8 mouse cellular contexts compared by ENCODE assay signal in genomic region chr17:24529007-24529451, GRCm38 (mm10). TPM values are rescaled to one million over a fixed set of nuclear protein-coding genes. Genes with fewer than 3 reads are reported as not detected.
DNase-seq lines count a peak whose midpoint lies in the region; ATAC-seq and TF ChIP-seq lines count a peak whose summit lies in the region.

No protein-coding gene starts in this region.

- no peak for ATAC-seq in lung, embryonic 14.5 days (ENCODE audit: insufficient read depth)

- H3K79me3 ChIP-seq in C2C12 (ENCODE audit: low read depth) = peaks cover 48% of the 10 kb centered on the region

- H3K27me3 ChIP-seq in C2C12 (ENCODE audit: control insufficient read depth, insufficient read depth, insufficient read length) = no peaks in the 10 kb centered on the region
- no peaks in the 10 kb centered on the region for H3K27me3 ChIP-seq in cerebellum, adult 2 months (ENCODE audit: control insufficient read depth, insufficient read depth, low read length)
- H3K27me3 ChIP-seq in lung, embryonic 14.5 days (ENCODE audit: insufficient read depth, low read length) = no peaks in the 10 kb centered on the region

- H3ac ChIP-seq in C2C12 (ENCODE audit: control insufficient read depth, insufficient read length, low read depth) = peak overlapping the region; percentile 77

- no peak for TF ChIP-seq POLR2A in cerebellum, adult 2 months (IDR thresholded peaks at IDR 0.05; ENCODE audit: borderline replicate concordance, insufficient read depth, low read length)

- H3K9me3 ChIP-seq in lung, embryonic 14.5 days (ENCODE audit: low read depth, low read length) = no peaks in the 10 kb centered on the region

- H3K4me1 ChIP-seq in cerebellum, adult 2 months (ENCODE audit: control insufficient read depth, insufficient read depth, low read length) = peaks cover 29% of the 10 kb centered on the region
- H3K4me1 ChIP-seq in lung, embryonic 14.5 days (ENCODE audit: insufficient read depth) = peaks cover 16% of the 10 kb centered on the region

- peaks cover 55% of the 10 kb centered on the region for H3K79me2 ChIP-seq in C2C12 (ENCODE audit: control insufficient read depth, insufficient read depth)

- peaks cover 27% of the 10 kb centered on the region for H3K36me3 ChIP-seq in C2C12 (ENCODE audit: control insufficient read depth, insufficient read depth)
- peaks cover 28% of the 10 kb centered on the region for H3K36me3 ChIP-seq in lung, embryonic 14.5 days (ENCODE audit: insufficient read depth)

- 2% methylated on average over 4 of the region's 4 CpGs for WGBS in cerebellum, adult 2 months
- under 1% methylated on average over 4 of the region's 4 CpGs for WGBS in lung, embryonic 14.5 days

- peak overlapping the region; percentile 44; the same call in 1 of the 2 replicates for H3K27ac ChIP-seq in cerebellum, adult 2 months (ENCODE audit: insufficient read depth, low read length)
- peak overlapping the region; percentile 84 for H3K27ac ChIP-seq in lung, embryonic 14.5 days (ENCODE audit: low read depth)

- peak; percentile 56 for TF ChIP-seq CTCF in C2C12 (IDR thresholded peaks at IDR 0.05; ENCODE audit: control insufficient read depth, insufficient read depth, insufficient read length)
- peak; percentile 94 for TF ChIP-seq CTCF in cerebellum, adult 2 months (IDR thresholded peaks at IDR 0.05; ENCODE audit: borderline replicate concordance, insufficient read depth, low read depth, low read length)
- peak; percentile 92 for TF ChIP-seq CTCF in lung, embryonic 14.5 days (IDR thresholded peaks at IDR 0.05; ENCODE audit: low read depth)

- H3K4me3 ChIP-seq in C2C12 (ENCODE audit: insufficient read depth, poor library complexity, severe bottlenecking) = peak overlapping the region; percentile 68
- peak overlapping the region; percentile 66 for H3K4me3 ChIP-seq in cerebellum, adult 2 months (replicated peaks; ENCODE audit: insufficient read depth, low read depth, low read length)
- H3K4me3 ChIP-seq in lung, embryonic 14.5 days (ENCODE audit: low read depth, low read length) = peak overlapping the region; percentile 75

- H3K4me2 ChIP-seq in lung, embryonic 14.5 days = peak overlapping the region; percentile 89

- DNase-seq in 3T3-L1 (ENCODE audit: low read depth, low spot score) = peak; percentile 83
- DNase-seq in cerebellum, adult 2 months = peak; percentile 64 to 74
- peak; percentile 79 for DNase-seq in forelimb bud, embryonic 11.5 days (ENCODE audit: low read depth, low spot score)
- DNase-seq in kidney, adult 18-20 months = peak; percentile 69
- peak; percentile 91 for DNase-seq in lung, embryonic 14.5 days
- peak; percentile 89 for DNase-seq in retina, embryonic 14.5 days (ENCODE audit: low spot score)
- no peak for DNase-seq in layer of hippocampus, adult 8-10 months (ENCODE audit: low spot score in 2 of 2)

- H3K9ac ChIP-seq in lung, embryonic 14.5 days = peak overlapping the region; percentile 80

TF ChIP-seq in C2C12, 6 proteins besides CTCF, POLR2A, EP300 and RAD21:
- TF ChIP-seq FOSL1 (IDR thresholded peaks at IDR 0.05; ENCODE audit: insufficient read depth, low read length, poor library complexity, severe bottlenecking) = no peak
- no peak for TF ChIP-seq MYOG (IDR thresholded peaks at IDR 0.05; ENCODE audit: control insufficient read depth, extremely low read depth, insufficient read length)
- TF ChIP-seq MYOD1 (IDR thresholded peaks at IDR 0.05; ENCODE audit: control insufficient read depth, insufficient read length, low read depth) = no peak
- TF ChIP-seq MAX (IDR thresholded peaks at IDR 0.05) = no peak
- no peak for TF ChIP-seq CEBPB (IDR thresholded peaks at IDR 0.05; ENCODE audit: low read depth)
- no peak for TF ChIP-seq USF1 (IDR thresholded peaks at IDR 0.05; ENCODE audit: low read depth)

RNA-seq across cellular contexts. Expression of gene Traf7, which starts 1.3 kb away (rescaled TPM):
- polyA plus RNA-seq in C2C12 (2012; fragmentation: generic; extraction: Trizol) = 142 TPM
- 197 and 198 TPM in 2 replicates for polyA plus RNA-seq in cerebellum, adult 2 months (2012; rRNA removed)
- 103 and 106 TPM in 2 replicates for polyA plus RNA-seq in lung, embryonic 14.5 days (2014; fragmentation: Nextera tagmentation; extraction: Ambion mirVana)
- total RNA-seq in layer of hippocampus, adult 8-10 months (2022) = 100 to 1,000 TPM in 2 of 4 experiments, 10 to 100 TPM in 2; 82.9 to 106 (median 97.4) TPM

RNA-seq across cellular contexts. Expression of gene Rab26, which starts 5.0 kb away (rescaled TPM):
- 0.42 TPM for polyA plus RNA-seq in C2C12 (2012; fragmentation: generic; extraction: Trizol)
- polyA plus RNA-seq in cerebellum, adult 2 months (2012; rRNA removed) = 21.7 and 22.6 TPM in 2 replicates
- 2.8 and 3.1 TPM in 2 replicates for polyA plus RNA-seq in lung, embryonic 14.5 days (2014; fragmentation: Nextera tagmentation; extraction: Ambion mirVana)
- 10 to 100 TPM; 63.4 to 66.7 (median 65.6) TPM for total RNA-seq in layer of hippocampus, adult 8-10 months (2022)

RNA-seq across cellular contexts. Expression of gene Pkd1, which starts 20.6 kb away (rescaled TPM):
- polyA plus RNA-seq in C2C12 (2012; fragmentation: generic; extraction: Trizol) = 50.6 TPM
- 122 and 132 TPM in 2 replicates for polyA plus RNA-seq in cerebellum, adult 2 months (2012; rRNA removed)
- polyA plus RNA-seq in lung, embryonic 14.5 days (2014; fragmentation: Nextera tagmentation; extraction: Ambion mirVana) = 27.6 and 34.0 TPM in 2 replicates
- total RNA-seq in layer of hippocampus, adult 8-10 months (2022) = 100 to 1,000 TPM in 1 of 4 experiments, 10 to 100 TPM in 3; 72.1 to 120 (median 88.4) TPM

RNA-seq across cellular contexts. Expression of gene Caskin1, which starts 40.6 kb away (rescaled TPM):
- polyA plus RNA-seq in C2C12 (2012; fragmentation: generic; extraction: Trizol) = 0.36 TPM
- 122 and 127 TPM in 2 replicates for polyA plus RNA-seq in cerebellum, adult 2 months (2012; rRNA removed)
- 0.93 and 1.1 TPM in 2 replicates for polyA plus RNA-seq in lung, embryonic 14.5 days (2014; fragmentation: Nextera tagmentation; extraction: Ambion mirVana)
- total RNA-seq in layer of hippocampus, adult 8-10 months (2022) = 100 to 1,000 TPM; 134 to 172 (median 153) TPM

RNA-seq across cellular contexts. Expression of gene Mlst8, which starts 50.2 kb away (rescaled TPM):
- polyA plus RNA-seq in C2C12 (2012; fragmentation: generic; extraction: Trizol) = 23.1 TPM
- 55.9 and 63.5 TPM in 2 replicates for polyA plus RNA-seq in cerebellum, adult 2 months (2012; rRNA removed)
- 23.8 and 30.2 TPM in 2 replicates for polyA plus RNA-seq in lung, embryonic 14.5 days (2014; fragmentation: Nextera tagmentation; extraction: Ambion mirVana)
- 10 to 100 TPM; 39.7 to 43.9 (median 41.9) TPM for total RNA-seq in layer of hippocampus, adult 8-10 months (2022)

Comparison
In these comparisons a context has a peak if more than half of its experiments do, and no peak if none do; other contexts are left out.
1. DNase-seq: peak in 3T3-L1 (single experiment), cerebellum, adult 2 months (2 of 2), forelimb bud, embryonic 11.5 days (single experiment), kidney, adult 18-20 months (single experiment), lung, embryonic 14.5 days (single experiment) and retina, embryonic 14.5 days (single experiment); none in layer of hippocampus, adult 8-10 months (0 of 2).
2. Peak in every context shown above with its lines, with median percentiles within 50 percentile points of each other: H3K4me3 ChIP-seq and CTCF ChIP-seq.